Mouse (Mus musculus) retina, adult 2 months (tissue): Measurements from ENCODE around the gene Pgs1.

Experiments used
- DNase-seq: peaks from one replicate; pipeline ENCODE4 v3.0.0-alpha.2; 2012; ENCODE audit warnings: low read depth, low spot score

Pgs1 gene

DNA sequence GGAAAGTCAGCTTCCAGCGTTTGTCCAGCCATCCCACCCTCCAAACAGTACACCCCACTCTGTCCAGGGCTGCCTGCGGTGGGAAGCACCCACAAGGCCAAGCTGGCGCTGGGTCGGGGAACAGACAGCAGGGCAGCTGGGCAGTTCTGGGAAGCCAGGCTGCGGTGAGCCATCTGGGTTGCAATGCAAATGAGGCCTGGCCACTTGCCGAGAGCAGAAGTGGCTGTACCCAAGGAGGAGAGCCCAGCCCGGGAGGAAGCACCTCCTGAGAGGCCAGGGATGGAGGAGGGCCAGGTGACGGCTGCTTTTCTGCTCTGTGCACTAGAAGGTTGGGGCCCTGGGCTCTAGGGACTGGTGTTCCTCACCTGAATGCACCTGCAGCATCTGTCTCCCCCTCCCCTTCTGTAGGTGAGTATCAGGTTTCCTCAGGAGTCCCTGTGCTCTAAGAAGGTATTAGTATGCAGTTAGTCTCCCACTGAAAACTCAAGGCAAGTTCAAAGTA is 10.0 kb upstream of the Pgs1 start:
- DNase-seq, result no peak

DNA sequence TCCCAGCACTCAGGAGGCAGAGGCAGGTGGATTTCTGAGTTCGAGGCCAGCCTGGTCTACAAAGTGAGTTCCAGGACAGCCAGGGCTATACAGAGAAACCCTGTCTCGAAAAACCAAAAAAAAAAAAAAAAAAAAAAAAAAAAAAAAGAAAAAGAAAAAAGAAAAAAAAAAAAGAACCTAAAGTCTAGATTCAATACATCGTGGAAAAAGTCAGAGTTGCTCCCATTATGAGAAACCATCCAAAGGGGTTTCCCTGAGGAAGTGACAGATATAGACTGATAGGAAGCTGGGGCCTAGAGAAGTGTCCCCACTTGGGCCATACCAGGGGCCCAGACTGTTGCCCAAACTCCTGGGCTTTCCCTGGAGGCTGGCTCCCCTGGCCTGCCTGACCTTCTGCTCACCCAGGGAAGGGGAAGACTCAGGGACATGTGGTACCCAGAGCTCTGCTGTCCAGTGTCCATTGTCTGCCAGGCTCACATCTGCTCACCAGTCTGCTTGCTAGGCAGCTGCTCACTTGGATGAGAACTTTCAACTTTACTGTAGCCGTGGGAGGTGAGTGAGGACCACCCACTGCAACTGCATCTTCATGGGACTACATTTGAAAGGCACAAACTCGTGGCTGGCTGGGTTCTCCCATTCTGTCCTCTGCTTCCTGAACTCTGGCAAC is 8.3 kb upstream of the Pgs1 start:
- no peak for DNase-seq

GRCm38 (mm10) chr11:117979388-117979787 is 6.7 kb upstream of the Pgs1 start:
- no peak for DNase-seq

GRCm38 (mm10) chr11:117982426-117982825 is 3.7 kb upstream of the Pgs1 start:
- DNase-seq, result no peak

- DNase-seq, result no peak
Observed at GRCm38 (mm10) chr11:117983770-117984169, 2.3 kb upstream of the Pgs1 start.

DNA sequence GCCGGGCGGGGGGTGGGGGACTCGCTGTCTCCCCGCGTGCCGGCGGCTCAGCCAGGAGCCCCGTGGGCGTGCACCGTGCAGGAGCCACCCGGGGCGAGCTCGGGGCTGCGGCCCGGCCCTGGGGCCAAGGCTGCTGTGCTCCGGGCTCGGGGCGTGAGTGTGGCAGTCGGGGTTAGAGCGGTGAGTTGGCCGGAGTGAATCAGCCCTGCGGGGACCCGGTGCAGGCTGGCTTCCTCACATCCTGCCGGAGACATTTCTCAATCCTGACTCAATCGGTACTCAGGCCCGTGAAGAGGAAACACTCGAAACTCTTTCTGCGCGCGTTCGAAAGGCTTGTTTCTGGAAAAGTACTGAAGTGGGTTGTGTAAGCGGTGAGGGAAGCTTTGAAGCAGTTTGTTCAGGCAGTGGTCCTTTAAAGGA is 950 bp downstream of the Pgs1 start:
- DNase-seq, result no peak

DNA sequence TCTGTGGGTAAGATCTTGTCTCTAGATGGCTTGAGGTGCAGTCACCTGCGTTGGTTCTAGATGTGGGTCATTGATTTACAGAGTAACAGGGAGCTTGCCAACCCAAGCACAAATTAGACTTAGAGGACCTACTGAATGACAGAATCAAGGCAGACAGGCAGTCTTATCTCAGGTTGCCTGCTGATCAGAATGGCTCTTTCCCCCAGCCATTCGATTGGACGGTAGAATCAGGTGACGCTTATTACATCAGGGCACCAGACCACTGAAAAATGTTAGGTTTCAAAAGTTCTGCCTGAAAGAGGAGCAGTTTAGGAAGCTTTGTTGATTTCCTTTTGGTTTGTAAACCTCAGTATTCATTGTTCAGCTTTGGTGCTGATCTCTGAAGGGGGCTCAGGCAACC is 1.9 kb downstream of the Pgs1 start:
- DNase-seq, result no peak

GRCm38 (mm10) chr11:117989241-117989640 is 3.1 kb downstream of the Pgs1 start:
- no peak for DNase-seq

DNA sequence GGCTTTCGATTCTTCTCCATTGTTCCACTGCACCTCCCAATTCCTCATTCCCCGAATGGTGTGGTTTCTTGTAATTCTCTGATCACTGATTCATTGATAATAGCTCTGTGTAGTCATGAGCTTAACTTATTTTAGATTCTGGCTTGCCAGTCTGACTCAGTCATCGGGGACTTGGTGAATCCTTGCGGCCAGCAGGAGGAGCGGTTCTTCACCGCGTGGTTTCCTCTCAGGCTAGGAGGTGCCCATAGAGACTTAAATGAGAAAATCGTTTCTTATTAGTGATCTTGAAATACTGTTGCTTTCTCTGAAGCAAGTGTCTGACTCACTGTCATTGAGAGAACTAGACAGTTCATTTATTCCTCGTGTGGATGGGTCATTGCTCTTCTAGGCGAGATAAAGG is 3.8 kb downstream of the Pgs1 start:
- no peak for DNase-seq

GRCm38 (mm10) chr11:117991502-117992470 is 5.7 kb downstream of the Pgs1 start:
- DNase-seq, result peak; percentile 62

GRCm38 (mm10) chr11:117993190-117994175 is 7.4 kb downstream of the Pgs1 start:
- DNase-seq, result no peak

DNA sequence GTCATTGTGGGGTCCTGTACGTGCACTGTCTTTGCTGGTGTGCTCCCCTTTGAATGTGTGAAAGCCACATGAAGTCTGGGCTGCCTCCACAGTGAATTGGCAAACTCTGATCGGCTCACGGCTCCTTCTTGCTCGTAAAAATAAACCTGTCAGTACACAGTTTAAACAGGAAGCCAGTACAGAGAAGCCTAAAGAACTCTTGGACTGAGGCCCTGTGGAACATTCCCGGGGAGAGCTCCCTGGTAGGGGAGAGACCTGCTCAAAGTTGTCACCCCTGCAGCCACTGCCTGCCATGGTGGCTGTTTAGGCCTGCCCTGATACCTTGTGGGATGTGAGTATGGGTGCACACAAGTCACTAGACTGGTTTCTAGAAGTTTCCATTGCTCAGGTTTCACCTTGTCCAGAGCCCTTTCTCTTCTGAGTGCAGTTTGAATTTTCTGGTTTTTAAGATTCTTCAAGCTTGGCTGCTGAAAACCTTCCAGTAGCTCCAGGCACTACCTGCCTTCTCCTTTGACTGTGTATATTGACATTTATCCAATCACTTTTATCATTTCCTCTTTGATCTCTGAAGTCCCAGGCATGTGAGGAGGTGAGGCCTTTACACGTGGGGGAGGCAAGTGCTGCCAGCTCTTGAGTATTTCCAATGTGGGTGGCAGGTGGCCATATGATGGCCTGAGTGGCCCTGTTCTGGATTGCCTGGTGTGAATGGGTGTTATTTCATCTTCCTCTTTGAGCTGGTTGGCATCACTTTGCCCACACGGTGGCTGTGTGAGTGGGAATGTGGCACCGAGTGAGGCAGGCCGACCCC is 8.4 kb downstream of the Pgs1 start:
- DNase-seq, result no peak

DNA sequence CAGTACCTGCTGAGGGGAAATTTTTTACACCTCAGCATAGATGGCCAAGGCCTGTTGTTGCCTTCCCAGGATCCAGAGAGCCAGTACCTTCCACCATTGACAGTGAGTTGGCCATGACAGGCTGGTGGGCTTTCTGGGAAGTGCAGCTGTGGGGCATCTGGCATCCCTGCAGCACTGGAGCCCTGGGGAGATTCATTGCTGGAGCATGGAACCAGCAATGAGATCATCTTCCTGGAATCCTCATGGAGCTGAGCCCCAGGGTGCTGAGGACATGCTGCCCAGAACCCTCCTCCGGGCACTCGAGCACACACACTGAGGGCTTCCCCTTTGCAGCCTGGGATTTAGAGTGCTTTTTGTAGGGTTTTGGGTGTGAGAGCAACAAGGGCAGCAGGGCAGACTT is 9.2 kb downstream of the Pgs1 start:
- no peak for DNase-seq

- no peak for DNase-seq
Observed at GRCm38 (mm10) chr11:117995661-117996060, 9.6 kb downstream of the Pgs1 start.

DNA sequence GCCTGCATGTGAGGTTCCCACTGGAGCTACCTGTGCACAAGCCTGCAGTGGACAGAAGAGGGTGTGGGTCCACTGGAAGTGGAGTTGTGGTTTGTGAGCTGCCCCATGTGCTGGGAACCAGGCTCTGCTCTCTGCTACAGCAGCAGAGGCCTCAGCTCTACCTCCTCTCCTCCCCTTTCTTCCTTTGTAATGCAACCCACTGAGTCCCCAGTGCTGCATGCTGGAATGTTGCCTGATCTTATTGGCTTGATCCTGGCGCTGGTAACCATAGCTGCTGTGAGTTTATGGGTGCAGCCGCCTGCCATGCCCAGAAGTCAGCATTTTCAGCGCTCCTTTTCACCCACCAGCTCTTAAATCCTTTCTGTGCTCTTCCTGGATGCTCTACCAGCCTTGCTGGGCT is 10.0 kb downstream of the Pgs1 start:
- DNase-seq, result no peak

GRCm38 (mm10) chr11:117997085-117997484 is 11.0 kb downstream of the Pgs1 start:
- no peak for DNase-seq

DNA sequence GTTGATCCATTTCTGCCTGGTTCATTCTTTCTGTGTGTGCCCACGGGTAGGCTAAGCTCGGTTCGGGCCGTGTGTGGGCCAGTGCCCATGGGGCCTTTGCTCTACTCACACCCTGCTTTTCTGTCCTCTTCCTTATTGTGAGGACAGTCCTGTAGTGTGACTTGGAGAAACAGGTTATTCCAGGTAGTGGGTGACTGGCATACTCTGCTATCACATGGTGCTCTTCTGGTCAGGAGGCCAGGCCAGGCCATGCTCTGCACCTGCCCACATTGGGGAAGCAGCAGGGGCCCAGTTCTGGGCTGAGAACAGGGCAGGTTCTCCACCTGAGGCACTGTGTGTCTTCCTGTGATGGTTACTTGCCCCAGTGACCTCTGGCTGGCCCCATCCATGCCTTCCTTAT is 12.3 kb downstream of the Pgs1 start:
- no peak for DNase-seq

GRCm38 (mm10) chr11:117999260-117999934 is 13.3 kb downstream of the Pgs1 start:
- no peak for DNase-seq

GRCm38 (mm10) chr11:118000083-118000482 is 14.0 kb downstream of the Pgs1 start:
- no peak for DNase-seq
